Mouse (Mus musculus): ENCODE measurements around the gene Fam57a.

Gene Fam57a

GRCm38 (mm10) chr11:76243811-76244546 is 64.5 kb downstream of the Fam57a start:
- DNase-seq (ENCODE audit: low read depth): no peak

- DNase-seq (ENCODE audit: low read depth): no peak
Measured at GRCm38 (mm10) chr11:76246439-76246838, 67.0 kb downstream of the Fam57a start.

- DNase-seq (ENCODE audit: low read depth): no peak
Measured at GRCm38 (mm10) chr11:76247239-76247638, 67.8 kb downstream of the Fam57a start.

GRCm38 (mm10) chr11:76252036-76252435 is 72.6 kb downstream of the Fam57a start:
- DNase-seq (ENCODE audit: low read depth): no peak

GRCm38 (mm10) chr11:76253145-76253917 is 73.9 kb downstream of the Fam57a start:
- peak; percentile 91 for DNase-seq (ENCODE audit: low read depth)

- DNase-seq (ENCODE audit: low read depth): no peak
Measured at GRCm38 (mm10) chr11:76253918-76254264, 74.4 kb downstream of the Fam57a start.

- no peak for DNase-seq (ENCODE audit: low read depth)
Measured at GRCm38 (mm10) chr11:76255431-76256001, 76.0 kb downstream of the Fam57a start.

GRCm38 (mm10) chr11:76256129-76256528 is 76.7 kb downstream of the Fam57a start:
- no peak for DNase-seq (ENCODE audit: low read depth)

- no peak for DNase-seq (ENCODE audit: low read depth)
Measured at GRCm38 (mm10) chr11:76257386-76257785, 77.9 kb downstream of the Fam57a start.

- no peak for DNase-seq (ENCODE audit: low read depth)
Measured at GRCm38 (mm10) chr11:76258511-76258910, 79.0 kb downstream of the Fam57a start.

- DNase-seq (ENCODE audit: low read depth): no peak
Measured at GRCm38 (mm10) chr11:76260208-76261050, 81.0 kb downstream of the Fam57a start.

- DNase-seq (ENCODE audit: low read depth): no peak
Measured at GRCm38 (mm10) chr11:76261224-76261623, 81.8 kb downstream of the Fam57a start.

GRCm38 (mm10) chr11:76262611-76263351 is 83.3 kb downstream of the Fam57a start:
- DNase-seq (ENCODE audit: low read depth): no peak
